Mouse (Mus musculus): ENCODE results near the gene Hydin.

DNA sequence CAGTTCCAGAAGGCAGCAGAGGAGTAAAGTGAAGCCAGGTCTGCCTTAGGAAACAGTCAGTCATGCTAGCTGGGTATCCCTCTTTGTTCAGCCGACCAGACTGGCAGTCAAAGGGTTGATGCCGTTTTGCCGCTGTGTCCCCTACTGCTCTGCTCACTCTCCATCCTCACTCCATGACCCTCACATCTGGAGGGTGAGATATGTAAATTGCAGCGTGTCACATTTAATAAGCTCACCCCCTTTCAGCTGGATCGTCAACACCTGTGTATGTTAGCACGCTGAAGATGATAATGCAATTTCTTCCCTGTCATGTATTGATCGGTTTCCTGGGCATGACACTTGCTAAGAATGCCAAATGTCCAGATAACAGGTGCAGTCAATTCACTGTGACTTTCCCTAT, 49.0 kb downstream of the Hydin start:
- TF ChIP-seq CTCF (IDR thresholded peaks at IDR 0.05): no peak
- no peak for TF ChIP-seq POLR2A (IDR thresholded peaks at IDR 0.05; ENCODE audit: insufficient read depth, low read depth, low read length)
